Mouse (Mus musculus) stomach, embryonic 15.5 days (tissue): ENCODE measurements at regions not wholly inside any gene's neighbourhood (a gene's known extent, or its start where the extent isn't known, plus 50 kb on each side); places are given as distances from the start of the nearest gene placed in this dataset.
A peak's percentile ranks its signal among the peaks of the same experiment; 100 is the strongest.

ENCODE experiments used
- ATAC-seq: fragments of 200-750 bp; cut with Nextera tagmentation; 2 replicates; pipeline ENCODE4 v1.8.0; 2017; ENCODE audit warnings: low read depth, moderate number of reproducible peaks, moderate TSS enrichment; ENCODE audit not compliant: insufficient read depth, low FRiP score
- H3K27ac ChIP-seq: fragments of 300-500 bp; sonication (generic); 2 replicates; pipeline ENCODE4 v1.5.1; 2015; ENCODE audit warnings: mild to moderate bottlenecking, inconsistent platforms
- H3K27me3 ChIP-seq: fragments of 300-500 bp; sonication (generic); replicated peaks from 2 replicates; pipeline ENCODE4 v1.6.1; 2015; ENCODE audit warnings: inconsistent platforms
- H3K36me3 ChIP-seq: fragments of 300-500 bp; sonication (generic); 2 replicates; pipeline ENCODE4 v1.6.1; 2015; ENCODE audit warnings: inconsistent platforms
- H3K4me1 ChIP-seq: fragments of 300-500 bp; sonication (generic); 2 replicates; pipeline ENCODE4 v1.6.1; 2015; ENCODE audit warnings: inconsistent platforms
- H3K4me2 ChIP-seq: fragments of 300-500 bp; sonication (generic); 2 replicates; pipeline ENCODE4 v1.6.1; 2015; ENCODE audit warnings: mild to moderate bottlenecking, inconsistent platforms
- H3K4me3 ChIP-seq: fragments of 300-500 bp; sonication (generic); replicated peaks from 2 replicates; pipeline ENCODE4 v1.5.1; 2015; ENCODE audit warnings: inconsistent platforms
- H3K9ac ChIP-seq: fragments of 300-500 bp; sonication (generic); 2 replicates; pipeline ENCODE4 v1.6.1; 2015; ENCODE audit warnings: inconsistent platforms
- H3K9me3 ChIP-seq: fragments of 300-500 bp; sonication (generic); 2 replicates; pipeline ENCODE4 v1.6.1; 2016; ENCODE audit warnings: inconsistent platforms
- WGBS: fragments of 180-500 bp; shearing (Covaris S2); methylation state at CpG from one replicate; pipeline ENCODE4 v1.1.7; 2015; 5-methylcytosine and 5-hydroxymethylcytosine counted together

GRCm38 (mm10) chr2:71670228-71670790, 75.1 kb upstream of the Itga6 start:
- ATAC-seq = no peak

GRCm38 (mm10) chr2:71670882-71671281, 74.5 kb upstream of the Itga6 start:
- Histone ChIP-seq H3K4me2 (no peak overlapping the region), H3K4me1 (no peaks in the 10 kb centered on the region), H3K36me3 (no peaks in the 10 kb centered on the region), H3K4me3 (no peak overlapping the region), H3K9ac (no peak overlapping the region), H3K27ac (peak overlapping the region; percentile 9; the same call in 1 of the 2 replicates), H3K9me3 (no peaks in the 10 kb centered on the region), H3K27me3 (no peaks in the 10 kb centered on the region)
- 77% methylated on average over 4 of the region's 4 CpGs for WGBS
- no peak for ATAC-seq

More at GRCm38 (mm10) chr2:71670228-71670790, 75.1 kb upstream of the Itga6 start:
- Histone ChIP-seq H3K9ac (no peak overlapping the region), H3K27me3 (no peaks in the 10 kb centered on the region), H3K9me3 (no peaks in the 10 kb centered on the region), H3K4me3 (no peak overlapping the region), H3K4me1 (no peaks in the 10 kb centered on the region), H3K4me2 (no peak overlapping the region), H3K27ac (peak overlapping the region; percentile 9), H3K36me3 (no peaks in the 10 kb centered on the region)
- 80% methylated on average over 6 of the region's 6 CpGs for WGBS

GRCm38 (mm10) chr2:71673087-71673920, 72.1 kb upstream of the Itga6 start:
- Histone ChIP-seq H3K4me1 (no peaks in the 10 kb centered on the region), H3K27ac (peak overlapping the region; percentile 38; the same call in 1 of the 2 replicates), H3K36me3 (no peaks in the 10 kb centered on the region), H3K9me3 (no peaks in the 10 kb centered on the region), H3K4me2 (no peak overlapping the region), H3K27me3 (no peaks in the 10 kb centered on the region), H3K4me3 (no peak overlapping the region), H3K9ac (no peak overlapping the region)
- WGBS = 58% methylated on average over 18 of the region's 18 CpGs
- peak; percentile 59 for ATAC-seq

- Histone ChIP-seq H3K4me2 (no peak overlapping the region), H3K9ac (no peak overlapping the region), H3K4me3 (no peak overlapping the region), H3K4me1 (no peaks in the 10 kb centered on the region), H3K27me3 (no peaks in the 10 kb centered on the region), H3K36me3 (no peaks in the 10 kb centered on the region), H3K27ac (no peak overlapping the region), H3K9me3 (no peaks in the 10 kb centered on the region)
- no peak for ATAC-seq
- 26% methylated on average over 1 of the region's 1 CpGs for WGBS
These were observed 64.7 kb upstream of the Itga6 start for GRCm38 (mm10) chr2:71680746-71681145.

GRCm38 (mm10) chr2:71681148-71681547, 64.3 kb upstream of the Itga6 start:
- H3K9ac ChIP-seq = no peak overlapping the region
- H3K4me3 ChIP-seq = no peak overlapping the region
- no peaks in the 10 kb centered on the region for H3K27me3 ChIP-seq
- H3K4me1 ChIP-seq = no peaks in the 10 kb centered on the region
- no peak overlapping the region for H3K27ac ChIP-seq
- no peak for ATAC-seq
- no peaks in the 10 kb centered on the region for H3K36me3 ChIP-seq
- H3K4me2 ChIP-seq = no peak overlapping the region
- 62% methylated on average over 4 of the region's 4 CpGs for WGBS
- H3K9me3 ChIP-seq = no peaks in the 10 kb centered on the region

- no peaks in the 10 kb centered on the region for H3K4me1 ChIP-seq
- H3K4me2 ChIP-seq = no peak overlapping the region
- no peaks in the 10 kb centered on the region for H3K27me3 ChIP-seq
- H3K4me3 ChIP-seq = no peak overlapping the region
- H3K9ac ChIP-seq = no peak overlapping the region
- no peak overlapping the region for H3K27ac ChIP-seq
- ATAC-seq = no peak
- H3K9me3 ChIP-seq = no peaks in the 10 kb centered on the region
- WGBS = 79% methylated on average over 4 of the region's 4 CpGs
- H3K36me3 ChIP-seq = no peaks in the 10 kb centered on the region
These were observed 62.0 kb upstream of the Itga6 start for GRCm38 (mm10) chr2:71683375-71683774.

- no peaks in the 10 kb centered on the region for H3K27me3 ChIP-seq
- no peaks in the 10 kb centered on the region for H3K4me1 ChIP-seq
- no peak overlapping the region for H3K4me2 ChIP-seq
- H3K27ac ChIP-seq = no peak overlapping the region
- no peak overlapping the region for H3K4me3 ChIP-seq
- 60% methylated on average over 7 of the region's 7 CpGs for WGBS
- H3K36me3 ChIP-seq = no peaks in the 10 kb centered on the region
- ATAC-seq = peak; percentile 75
- H3K9me3 ChIP-seq = no peaks in the 10 kb centered on the region
- H3K9ac ChIP-seq = no peak overlapping the region
These were observed 60.2 kb upstream of the Itga6 start for GRCm38 (mm10) chr2:71685239-71685638.

- Histone ChIP-seq H3K27ac (no peak overlapping the region), H3K9ac (no peak overlapping the region), H3K27me3 (no peaks in the 10 kb centered on the region), H3K4me3 (no peak overlapping the region), H3K4me2 (no peak overlapping the region), H3K36me3 (no peaks in the 10 kb centered on the region), H3K9me3 (no peaks in the 10 kb centered on the region), H3K4me1 (peaks cover 10% of the 10 kb centered on the region)
- 72% methylated on average over 4 of the region's 4 CpGs for WGBS
- no peak for ATAC-seq
These were observed 56.4 kb upstream of the Itga6 start for GRCm38 (mm10) chr2:71689041-71689440.

- Histone ChIP-seq H3K4me1 (peaks cover 10% of the 10 kb centered on the region), H3K27me3 (no peaks in the 10 kb centered on the region), H3K4me2 (peak overlapping the region; percentile 36), H3K9me3 (no peaks in the 10 kb centered on the region), H3K27ac (peak overlapping the region; percentile 76), H3K4me3 (no peak overlapping the region), H3K36me3 (no peaks in the 10 kb centered on the region), H3K9ac (no peak overlapping the region)
- peak; percentile 72 for ATAC-seq
- 48% methylated on average over 27 of the region's 27 CpGs for WGBS
These were observed 54.9 kb upstream of the Itga6 start for GRCm38 (mm10) chr2:71690277-71691161.

- peak; percentile 17; the same call in 1 of the 2 replicates for ATAC-seq
- Histone ChIP-seq H3K4me2 (no peak overlapping the region), H3K9me3 (no peaks in the 10 kb centered on the region), H3K27ac (no peak overlapping the region), H3K4me1 (peaks cover 16% of the 10 kb centered on the region), H3K36me3 (no peaks in the 10 kb centered on the region), H3K9ac (no peak overlapping the region), H3K4me3 (no peak overlapping the region), H3K27me3 (no peaks in the 10 kb centered on the region)
- 65% methylated on average over 6 of the region's 6 CpGs for WGBS
These were observed 50.6 kb upstream of the Itga6 start for GRCm38 (mm10) chr2:71694758-71695310.
